Mouse (Mus musculus): Measurements from ENCODE around the gene Gm16485. TPM values are rescaled to one million over a fixed set of nuclear protein-coding genes. Genes with fewer than 3 reads are reported as not detected.
A peak's percentile ranks its signal among the peaks of the same experiment; 100 is the strongest.

The Gm16485 gene
- total and polyA plus RNA-seq, 3 experiments = not detected

DNA sequence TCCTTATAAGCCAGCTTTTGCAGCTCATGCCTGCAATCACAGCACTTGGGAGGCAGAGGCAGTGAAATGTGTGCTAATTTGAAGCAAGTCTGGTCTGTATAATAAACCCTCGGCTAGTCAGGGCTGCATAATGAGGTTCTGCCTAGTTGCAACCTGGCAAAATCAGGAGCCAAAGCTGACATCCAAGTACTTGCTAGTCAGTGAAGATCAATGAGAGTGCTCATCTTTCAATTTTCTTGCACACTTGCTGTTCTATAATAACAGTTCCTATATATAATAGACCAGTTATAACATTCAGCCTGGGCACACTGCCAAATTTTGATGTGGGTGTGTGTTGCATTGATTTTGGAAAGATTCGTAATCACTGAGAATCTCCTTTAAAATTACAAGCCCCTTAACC is 6.2 kb downstream of the Gm16485 start:
- no peaks in the 10 kb centered on the region for H3K79me2 ChIP-seq (replicated peaks; ENCODE audit: control insufficient read depth, insufficient read depth, low read length)
- no peaks in the 10 kb centered on the region for H3K36me3 ChIP-seq (ENCODE audit: control insufficient read depth, insufficient read depth, low read length)
- TF ChIP-seq EP300 (IDR thresholded peaks at IDR 0.05; ENCODE audit: insufficient read depth, low read depth, low read length) = no peak
- no peak for TF ChIP-seq POLR2A (IDR thresholded peaks at IDR 0.05; ENCODE audit: insufficient read depth, low read depth, low read length)
- TF ChIP-seq CTCF (IDR thresholded peaks at IDR 0.05) = no peak
- 65% methylated on average over 2 of the region's 2 CpGs for WGBS
- DNase-seq = no peak
- no peak overlapping the region for H3K9ac ChIP-seq (ENCODE audit: low read depth, low read length)
- H3K27me3 ChIP-seq (ENCODE audit: control insufficient read depth, insufficient read depth, low read length) = no peaks in the 10 kb centered on the region
- H3K4me1 ChIP-seq (ENCODE audit: control insufficient read depth, insufficient read depth, low read length) = no peaks in the 10 kb centered on the region
- no peak overlapping the region for H3K27ac ChIP-seq
- intact Hi-C loops (cut with DNase I) = no loop called here
- H3K4me3 ChIP-seq = no peak overlapping the region

DNA sequence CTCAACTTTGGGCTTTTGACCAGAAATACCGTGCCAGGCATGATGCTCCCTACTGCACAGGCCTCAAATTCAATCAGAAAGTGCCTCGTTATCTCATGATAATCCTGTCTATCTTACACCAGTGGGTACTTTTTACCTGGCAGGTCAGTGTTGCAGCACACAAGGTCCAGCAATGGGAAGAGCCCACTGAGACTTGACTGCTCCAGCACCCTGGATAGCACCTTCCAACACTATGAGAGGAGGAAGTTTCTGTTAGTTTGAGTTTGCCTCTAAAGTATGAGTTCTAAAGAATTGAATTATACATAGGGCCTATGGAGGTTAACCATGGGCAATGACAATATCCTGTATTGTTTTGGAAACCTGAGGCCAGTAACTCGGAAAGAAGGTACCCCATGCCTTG is 10.7 kb downstream of the Gm16485 start:
- intact Hi-C loops (cut with DNase I) = no loop called here
- H3K27me3 ChIP-seq (ENCODE audit: control insufficient read depth, insufficient read depth, low read length) = no peaks in the 10 kb centered on the region
- H3K27ac ChIP-seq = no peak overlapping the region
- WGBS = 54% methylated on average over 3 of the region's 3 CpGs
- TF ChIP-seq CTCF (IDR thresholded peaks at IDR 0.05) = no peak
- TF ChIP-seq POLR2A (IDR thresholded peaks at IDR 0.05; ENCODE audit: insufficient read depth, low read depth, low read length) = no peak
- TF ChIP-seq EP300 (IDR thresholded peaks at IDR 0.05; ENCODE audit: insufficient read depth, low read depth, low read length) = no peak
- no peak for DNase-seq
- no peaks in the 10 kb centered on the region for H3K4me1 ChIP-seq (ENCODE audit: control insufficient read depth, insufficient read depth, low read length)
- no peak overlapping the region for H3K4me3 ChIP-seq
- H3K36me3 ChIP-seq (ENCODE audit: control insufficient read depth, insufficient read depth, low read length) = no peaks in the 10 kb centered on the region
- H3K9ac ChIP-seq (ENCODE audit: low read depth, low read length) = no peak overlapping the region
- H3K79me2 ChIP-seq (replicated peaks; ENCODE audit: control insufficient read depth, insufficient read depth, low read length) = no peaks in the 10 kb centered on the region

DNA sequence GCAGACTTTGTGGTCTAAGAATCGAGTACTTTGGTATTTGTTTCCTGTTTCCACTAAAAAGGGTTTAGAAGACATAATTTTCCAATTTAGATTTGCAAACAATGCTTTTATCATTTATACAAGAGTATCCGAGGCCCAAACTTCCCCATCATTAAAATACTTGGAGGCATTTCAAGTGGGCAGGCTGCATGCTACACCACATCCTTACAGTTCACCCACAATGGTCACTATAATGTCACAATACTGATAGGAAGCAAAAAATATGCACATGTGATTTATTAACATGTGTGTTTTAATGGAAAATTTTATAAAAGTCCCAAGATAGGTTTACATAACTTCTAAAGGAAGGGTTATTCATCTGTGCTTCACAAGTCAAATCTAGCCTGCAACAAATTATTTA is 24.9 kb downstream of the Gm16485 start:
- intact Hi-C loops (cut with DNase I) = no loop called here
- Histone ChIP-seq H3K4me3 (no peak overlapping the region), H3K27me3 (ENCODE audit: control insufficient read depth, insufficient read depth, low read length) (no peaks in the 10 kb centered on the region), H3K36me3 (ENCODE audit: control insufficient read depth, insufficient read depth, low read length) (no peaks in the 10 kb centered on the region), H3K27ac (no peak overlapping the region), H3K79me2 (replicated peaks; ENCODE audit: control insufficient read depth, insufficient read depth, low read length) (no peaks in the 10 kb centered on the region), H3K4me1 (ENCODE audit: control insufficient read depth, insufficient read depth, low read length) (no peaks in the 10 kb centered on the region), H3K9ac (ENCODE audit: low read depth, low read length) (no peak overlapping the region)
- TF ChIP-seq POLR2A (IDR thresholded peaks at IDR 0.05; ENCODE audit: insufficient read depth, low read depth, low read length) (no peak), CTCF (IDR thresholded peaks at IDR 0.05) (no peak), EP300 (IDR thresholded peaks at IDR 0.05; ENCODE audit: insufficient read depth, low read depth, low read length) (no peak)
- 50% methylated on average over 2 of the region's 2 CpGs for WGBS
- DNase-seq = no peak

DNA sequence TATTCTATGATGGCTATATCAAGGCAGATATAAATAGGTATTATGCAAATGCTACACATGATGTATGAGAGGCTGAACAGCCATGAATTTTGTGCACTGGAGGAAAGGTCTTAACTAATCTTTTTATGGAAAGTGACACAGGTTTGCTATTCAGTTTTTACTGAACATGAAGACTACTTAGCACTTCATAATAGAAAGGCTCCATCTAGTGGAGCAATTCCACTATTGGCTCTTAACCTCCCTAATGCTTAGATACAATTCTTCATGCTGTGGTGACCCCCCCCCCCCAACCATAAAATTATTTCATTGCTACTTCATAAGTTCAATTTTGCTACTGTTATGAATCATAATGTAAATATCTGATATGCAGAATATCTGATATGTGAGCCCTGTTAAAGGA is 29.6 kb downstream of the Gm16485 start:
- Histone ChIP-seq H3K27me3 (ENCODE audit: control insufficient read depth, insufficient read depth, low read length) (no peaks in the 10 kb centered on the region), H3K4me3 (no peak overlapping the region), H3K4me1 (ENCODE audit: control insufficient read depth, insufficient read depth, low read length) (no peaks in the 10 kb centered on the region), H3K36me3 (ENCODE audit: control insufficient read depth, insufficient read depth, low read length) (no peaks in the 10 kb centered on the region), H3K79me2 (replicated peaks; ENCODE audit: control insufficient read depth, insufficient read depth, low read length) (no peaks in the 10 kb centered on the region), H3K9ac (ENCODE audit: low read depth, low read length) (no peak overlapping the region), H3K27ac (no peak overlapping the region)
- DNase-seq = no peak
- intact Hi-C loops (cut with DNase I) = no loop called here
- peak; percentile 52 for TF ChIP-seq CTCF (IDR thresholded peaks at IDR 0.05)
- TF ChIP-seq EP300 (IDR thresholded peaks at IDR 0.05; ENCODE audit: insufficient read depth, low read depth, low read length) = no peak

DNA sequence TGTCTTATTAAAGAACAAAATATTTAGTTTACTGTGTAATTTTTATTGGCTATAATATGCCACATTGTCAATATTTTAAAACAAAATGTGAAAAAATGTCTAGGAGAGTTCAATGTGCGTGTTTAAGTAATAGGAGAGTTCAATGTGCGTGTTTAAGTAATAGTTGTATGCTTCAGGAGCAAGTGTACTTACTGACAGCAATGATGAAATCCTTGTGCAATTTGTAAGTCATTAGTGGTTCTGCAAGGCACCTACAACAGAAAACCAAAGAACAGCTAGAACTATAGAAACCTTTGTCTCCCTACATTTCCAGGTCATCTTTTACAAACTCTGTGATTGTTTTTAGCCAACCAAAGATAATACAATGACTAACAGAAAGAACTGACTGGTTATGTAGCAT is 43.5 kb downstream of the Gm16485 start:
- H3K36me3 ChIP-seq (ENCODE audit: control insufficient read depth, insufficient read depth, low read length) = no peaks in the 10 kb centered on the region
- no peaks in the 10 kb centered on the region for H3K4me1 ChIP-seq (ENCODE audit: control insufficient read depth, insufficient read depth, low read length)
- intact Hi-C loops (cut with DNase I) = no loop called here
- WGBS = 93% methylated on average over 2 of the region's 2 CpGs
- H3K27me3 ChIP-seq (ENCODE audit: control insufficient read depth, insufficient read depth, low read length) = no peaks in the 10 kb centered on the region
- H3K9ac ChIP-seq (ENCODE audit: low read depth, low read length) = no peak overlapping the region
- H3K4me3 ChIP-seq = no peak overlapping the region
- no peak for TF ChIP-seq CTCF (IDR thresholded peaks at IDR 0.05)
- TF ChIP-seq POLR2A (IDR thresholded peaks at IDR 0.05; ENCODE audit: insufficient read depth, low read depth, low read length) = no peak
- no peak for TF ChIP-seq EP300 (IDR thresholded peaks at IDR 0.05; ENCODE audit: insufficient read depth, low read depth, low read length)
- H3K79me2 ChIP-seq (replicated peaks; ENCODE audit: control insufficient read depth, insufficient read depth, low read length) = no peaks in the 10 kb centered on the region
- DNase-seq = no peak
- no peak overlapping the region for H3K27ac ChIP-seq

Other genes starting within 250 kb of the Gm16485 start
- gene Pgr, start 72.0 kb upstream of the Gm16485 start, total RNA-seq (2021) = under 1 TPM in 1 of 2 experiments, not detected in 1; 0.05 TPM
- gene Pgr, start 72.0 kb upstream of the Gm16485 start, polyA plus RNA-seq (2012; rRNA removed) = 0.06 TPM in 1 of 2 replicates, not detected in the other